Mouse (Mus musculus) layer of hippocampus, postnatal 10 days (tissue): ENCODE data around the gene Cd300ld2. TPM values are rescaled to one million over a fixed set of nuclear protein-coding genes. Genes with fewer than 3 reads are reported as not detected.

Experiments
- total RNA-seq, 2 experiments: library from RNA; stranded (reverse); gene quantifications; 2 replicates each; pipeline ENCODE4 v1.2.3; 2021

Gene Cd300ld2
- total RNA-seq, 2 experiments from 2014 or later: not detected

Other genes starting within 250 kb of the Cd300ld2 start
- 10 to 100 TPM; 30.4 to 32.9 TPM for gene Btbd17, start 220.2 kb downstream of the Cd300ld2 start, total RNA-seq
- gene Gpr142, start 217.3 kb downstream of the Cd300ld2 start, total RNA-seq: not detected
- gene Gprc5c, start 165.0 kb downstream of the Cd300ld2 start, total RNA-seq: 1 to 10 TPM; 3.9 to 5.1 TPM
- under 1 TPM; 0.62 TPM for gene Cd300a, start 126.2 kb downstream of the Cd300ld2 start, total RNA-seq
- gene Cd300lb, start 81.8 kb downstream of the Cd300ld2 start, total RNA-seq: under 1 TPM in 1 of 2 experiments, not detected in 1; 0.20 TPM
- gene Cd300c, start 47.0 kb downstream of the Cd300ld2 start, total RNA-seq: not detected
- under 1 TPM in 1 of 2 experiments, not detected in 1; 0.11 TPM for gene Cd300ld, start 26.3 kb downstream of the Cd300ld2 start, total RNA-seq
- 1 to 10 TPM; 2.5 to 3.5 TPM for gene Cd300c2, start 14.3 kb downstream of the Cd300ld2 start, total RNA-seq
- gene Cd300ld4, start 10.8 kb upstream of the Cd300ld2 start, total RNA-seq: not detected
- 1 to 10 TPM; 2.5 to 2.6 TPM for gene Cd300ld5, start 21.6 kb upstream of the Cd300ld2 start, total RNA-seq
- gene Cd300ld3, start 32.2 kb upstream of the Cd300ld2 start, total RNA-seq: not detected
- not detected for gene Cd300e, start 46.0 kb upstream of the Cd300ld2 start, total RNA-seq
- gene Rab37, start 75.2 kb upstream of the Cd300ld2 start, total RNA-seq: 1 to 10 TPM in 1 of 2 experiments, under 1 TPM in 1; 0.91 to 1.6 TPM
- under 1 TPM; 0.27 to 0.50 TPM for gene Cd300lf, start 117.8 kb upstream of the Cd300ld2 start, total RNA-seq
- gene Slc9a3r1, start 147.1 kb upstream of the Cd300ld2 start, total RNA-seq: 10 to 100 TPM; 70.4 to 78.0 TPM
- 10 to 100 TPM; 15.1 to 20.2 TPM for gene Tmem104, start 171.3 kb upstream of the Cd300ld2 start, total RNA-seq
- 10 to 100 TPM; 15.8 to 17.6 TPM for gene Nat9, start 171.7 kb upstream of the Cd300ld2 start, total RNA-seq